Mouse (Mus musculus) intestine, embryonic 16.5 days (tissue): ENCODE results near the gene Ppfia4. TPM values are rescaled to one million over a fixed set of nuclear protein-coding genes. Genes with fewer than 3 reads are reported as not detected.
A peak's percentile ranks its signal among the peaks of the same experiment; 100 is the strongest.

Experiments
- ATAC-seq: fragments of 200-750 bp; cut with Nextera tagmentation; 2 replicates; pipeline ENCODE4 v1.8.0; 2017; ENCODE audit warnings: moderate TSS enrichment, moderate library complexity
- H3K27ac ChIP-seq: fragments of 300-500 bp; sonication (generic); 2 replicates; pipeline ENCODE4 v1.5.1; 2014; ENCODE audit warnings: mild to moderate bottlenecking, low read length
- H3K27me3 ChIP-seq: fragments of 300-500 bp; sonication (generic); replicated peaks from 2 replicates; pipeline ENCODE4 v1.6.1; 2014; ENCODE audit warnings: low read length, control low read depth, mixed read lengths; ENCODE audit not compliant: control insufficient read depth, insufficient read depth
- H3K36me3 ChIP-seq: fragments of 300-500 bp; sonication (generic); 2 replicates; pipeline ENCODE4 v1.6.1; 2014; ENCODE audit warnings: low read length, control low read depth; ENCODE audit not compliant: control insufficient read depth, insufficient read depth
- H3K4me1 ChIP-seq: fragments of 300-500 bp; sonication (generic); 2 replicates; pipeline ENCODE4 v1.6.1; 2014; ENCODE audit warnings: low read length, control low read depth, mixed read lengths; ENCODE audit not compliant: control insufficient read depth, insufficient read depth
- H3K4me2 ChIP-seq: fragments of 300-500 bp; sonication (generic); 2 replicates; pipeline ENCODE4 v1.6.1; 2014; ENCODE audit warnings: low read depth, low read length, control low read depth
- H3K4me3 ChIP-seq: fragments of 300-500 bp; sonication (generic); 2 replicates; pipeline ENCODE4 v1.5.1; 2014; ENCODE audit warnings: mild to moderate bottlenecking, low read length
- H3K9ac ChIP-seq: fragments of 300-500 bp; sonication (generic); 2 replicates; pipeline ENCODE4 v1.6.1; 2014; ENCODE audit warnings: low read depth, low read length
- H3K9me3 ChIP-seq: fragments of 300-500 bp; sonication (generic); 2 replicates; pipeline ENCODE4 v1.6.1; 2016; ENCODE audit warnings: low read length, control low read depth; ENCODE audit not compliant: control insufficient read depth
- WGBS: fragments of 180-500 bp; shearing (Covaris S2); extraction: QIAGEN DNeasy Blood & Tissue Kit; methylation state at CpG from one replicate; pipeline ENCODE4 v1.1.7; 2014; 5-methylcytosine and 5-hydroxymethylcytosine counted together
- polyA plus RNA-seq: library from polyadenylated mRNA; unstranded; fragments of >200 nt; fragmentation: Nextera tagmentation; extraction: Ambion mirVana; gene quantifications from 2 replicates; pipeline ENCODE4 v1.2.1, GENCODE M21; 2015

The Ppfia4 gene
- polyA plus RNA-seq, 1 experiment from 2014 or later: 4.7 TPM

DNA sequence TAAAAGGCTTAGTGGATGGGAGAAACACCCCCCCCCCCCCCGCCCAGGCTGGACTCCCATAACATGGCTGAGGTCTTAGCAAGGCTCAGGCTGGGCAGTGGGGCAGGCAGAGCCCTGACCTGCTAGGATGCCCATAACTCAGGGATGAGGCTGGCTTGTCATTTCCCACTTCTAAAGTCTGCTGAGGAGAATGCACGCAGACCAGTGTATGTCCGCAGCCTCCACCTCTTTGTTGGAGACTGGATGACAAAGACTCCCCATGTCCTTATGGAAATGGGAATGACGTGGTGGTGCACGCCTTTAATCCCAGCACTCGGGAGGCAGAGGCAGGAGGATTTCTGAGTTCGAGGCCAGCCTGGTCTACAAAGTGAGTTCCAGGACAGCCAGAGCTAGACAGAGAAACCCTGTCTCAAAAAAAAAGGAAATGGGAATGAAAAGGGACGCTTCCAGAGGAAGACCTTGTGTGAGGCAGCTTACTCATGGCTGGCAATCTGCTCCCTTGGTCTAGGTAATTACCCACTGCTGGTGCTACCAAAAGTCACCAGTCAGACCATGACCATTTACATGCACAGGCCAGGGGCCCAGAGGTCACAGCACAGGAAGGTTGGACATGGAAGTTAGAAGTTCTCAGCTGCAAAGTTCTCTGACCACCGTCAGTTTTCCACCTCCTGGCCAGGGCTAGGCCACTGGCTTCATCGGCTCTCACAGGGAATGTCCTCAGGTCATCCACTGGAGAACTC is 813 bp upstream of the Ppfia4 start:
- Histone ChIP-seq H3K4me1 (peaks cover 4% of the 10 kb centered on the region; the same call in 1 of the 2 replicates), H3K4me3 (no peak overlapping the region), H3K9me3 (no peaks in the 10 kb centered on the region), H3K27me3 (no peaks in the 10 kb centered on the region), H3K27ac (no peak overlapping the region), H3K36me3 (no peaks in the 10 kb centered on the region), H3K9ac (no peak overlapping the region), H3K4me2 (no peak overlapping the region)
- no peak for ATAC-seq
- WGBS: 83% methylated on average over 10 of the region's 10 CpGs

DNA sequence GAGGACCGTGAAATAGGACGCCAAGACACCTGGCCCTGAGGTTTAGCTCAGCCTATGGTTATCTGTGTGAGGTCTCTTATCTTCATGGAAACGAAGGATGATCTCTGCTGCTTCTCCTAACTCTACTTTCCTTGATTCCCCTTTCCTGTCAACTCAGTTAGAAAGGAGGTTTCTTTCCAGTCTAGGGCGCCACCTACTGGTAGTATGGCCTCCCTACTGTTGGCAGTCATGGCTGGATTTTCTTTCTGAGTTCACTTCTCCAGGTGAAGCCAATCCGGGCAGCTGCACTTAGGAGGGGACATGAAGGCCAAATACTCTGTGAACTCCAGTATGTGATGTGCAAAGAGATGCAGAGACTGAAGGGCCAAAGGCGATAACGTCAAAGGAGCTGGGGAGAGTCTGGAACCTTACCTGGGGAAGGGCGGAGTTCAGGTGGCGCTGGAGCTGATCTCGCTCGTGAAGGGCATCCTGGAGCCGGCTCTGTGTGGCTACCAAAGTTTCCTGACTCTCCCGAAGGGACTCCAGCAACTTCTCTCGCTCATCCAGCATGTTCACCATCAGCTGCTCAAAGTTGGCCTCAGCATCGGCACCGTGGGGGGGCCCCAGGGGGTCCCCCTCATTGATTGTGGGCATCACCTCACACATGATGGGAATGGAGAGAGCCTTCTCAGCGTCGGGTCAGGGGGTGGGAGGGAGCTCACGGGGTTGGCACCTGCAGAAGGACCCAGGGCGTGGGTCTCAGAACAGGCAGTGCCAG is 671 bp downstream of the Ppfia4 start:
- H3K9ac ChIP-seq: 0 out of 2 replicates have a peak overlapping the region, but pooled peaks have one; percentile 23
- H3K4me1 ChIP-seq: peaks cover 4% of the 10 kb centered on the region; the same call in 1 of the 2 replicates
- no peaks in the 10 kb centered on the region for H3K9me3 ChIP-seq
- no peaks in the 10 kb centered on the region for H3K36me3 ChIP-seq
- 0 out of 2 replicates have a peak, but pooled peaks have one; percentile 21 for ATAC-seq
- no peak overlapping the region for H3K4me3 ChIP-seq
- H3K4me2 ChIP-seq: no peak overlapping the region
- no peak overlapping the region for H3K27ac ChIP-seq
- 57% methylated on average over 20 of the region's 20 CpGs for WGBS
- H3K27me3 ChIP-seq: no peaks in the 10 kb centered on the region

GRCm38 (mm10) chr1:134326841-134327346 is 5.8 kb downstream of the Ppfia4 start:
- ATAC-seq: no peak
- H3K27me3 ChIP-seq: no peaks in the 10 kb centered on the region
- no peak overlapping the region for H3K4me2 ChIP-seq
- WGBS: 89% methylated on average over 12 of the region's 12 CpGs
- no peak overlapping the region for H3K9ac ChIP-seq
- H3K9me3 ChIP-seq: no peaks in the 10 kb centered on the region
- no peak overlapping the region for H3K27ac ChIP-seq
- no peaks in the 10 kb centered on the region for H3K36me3 ChIP-seq
- H3K4me3 ChIP-seq: no peak overlapping the region
- H3K4me1 ChIP-seq: no peaks in the 10 kb centered on the region

GRCm38 (mm10) chr1:134322591-134322990 is 10.1 kb downstream of the Ppfia4 start:
- Histone ChIP-seq H3K27ac (no peak overlapping the region), H3K4me1 (no peaks in the 10 kb centered on the region), H3K4me3 (no peak overlapping the region), H3K27me3 (no peaks in the 10 kb centered on the region), H3K4me2 (no peak overlapping the region), H3K36me3 (no peaks in the 10 kb centered on the region), H3K9ac (no peak overlapping the region), H3K9me3 (no peaks in the 10 kb centered on the region)
- WGBS: 86% methylated on average over 6 of the region's 6 CpGs
- ATAC-seq: no peak

DNA sequence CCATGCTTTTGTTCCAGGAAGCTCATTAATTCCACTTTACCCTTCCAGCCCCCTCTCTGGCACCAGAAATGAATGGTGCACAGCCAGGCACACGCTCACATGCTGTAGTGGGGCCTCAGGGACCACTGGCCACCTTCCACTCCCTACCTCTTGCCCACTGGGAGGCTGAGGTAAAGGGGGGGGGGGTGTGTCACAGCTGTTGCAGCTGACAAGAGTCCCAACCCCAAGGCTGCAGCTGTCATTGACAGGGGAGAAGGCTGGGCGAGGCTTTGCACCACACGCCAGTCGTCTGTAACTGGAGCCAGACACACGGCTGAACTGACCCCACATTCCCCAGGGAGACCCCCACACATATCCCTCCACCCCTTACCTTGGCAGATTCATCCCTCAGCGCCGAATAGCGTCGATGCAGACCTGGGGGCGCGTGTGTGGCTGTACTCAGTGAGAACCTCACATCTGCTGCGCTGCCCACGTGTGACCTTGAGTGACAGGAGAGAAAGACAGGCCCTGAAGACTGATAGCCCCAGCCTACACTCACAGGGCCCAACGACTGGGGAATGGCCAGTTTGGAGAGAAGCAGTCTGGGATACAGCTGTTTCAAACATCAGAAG is 11.9 kb downstream of the Ppfia4 start:
- no peak overlapping the region for H3K4me3 ChIP-seq
- no peak overlapping the region for H3K27ac ChIP-seq
- no peak for ATAC-seq
- no peaks in the 10 kb centered on the region for H3K36me3 ChIP-seq
- no peak overlapping the region for H3K4me2 ChIP-seq
- no peak overlapping the region for H3K9ac ChIP-seq
- H3K4me1 ChIP-seq: no peaks in the 10 kb centered on the region
- H3K27me3 ChIP-seq: no peaks in the 10 kb centered on the region
- no peaks in the 10 kb centered on the region for H3K9me3 ChIP-seq
- 54% methylated on average over 14 of the region's 14 CpGs for WGBS

DNA sequence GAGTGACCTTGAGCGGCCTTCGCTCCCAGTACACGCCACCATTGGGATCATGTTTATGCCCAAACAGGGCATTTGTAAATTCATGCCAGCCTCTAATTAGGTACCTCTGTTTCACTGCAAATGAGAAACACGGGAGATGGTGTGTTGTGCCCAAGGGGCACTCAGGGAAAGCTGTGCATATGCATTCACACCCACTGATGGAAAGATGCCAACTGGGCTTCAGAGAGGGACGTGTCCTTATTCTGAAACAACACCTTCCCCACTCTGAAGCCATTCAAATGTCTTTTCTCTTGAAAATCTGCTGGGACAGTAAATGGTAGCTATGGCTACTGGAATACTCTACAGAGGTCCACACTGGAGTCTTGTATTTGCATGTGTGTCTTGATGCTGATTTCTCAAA is 14.5 kb downstream of the Ppfia4 start:
- no peak for ATAC-seq
- Histone ChIP-seq H3K27me3 (no peaks in the 10 kb centered on the region), H3K27ac (no peak overlapping the region), H3K4me3 (no peak overlapping the region), H3K9me3 (no peaks in the 10 kb centered on the region), H3K9ac (no peak overlapping the region), H3K4me2 (no peak overlapping the region), H3K36me3 (no peaks in the 10 kb centered on the region), H3K4me1 (no peaks in the 10 kb centered on the region)
- 86% methylated on average over 5 of the region's 5 CpGs for WGBS

- Histone ChIP-seq H3K4me1 (no peaks in the 10 kb centered on the region), H3K9ac (no peak overlapping the region), H3K27me3 (no peaks in the 10 kb centered on the region), H3K36me3 (no peaks in the 10 kb centered on the region), H3K4me2 (no peak overlapping the region), H3K27ac (no peak overlapping the region), H3K9me3 (no peaks in the 10 kb centered on the region), H3K4me3 (no peak overlapping the region)
- 84% methylated on average over 9 of the region's 9 CpGs for WGBS
- ATAC-seq: no peak
These were observed 16.4 kb downstream of the Ppfia4 start for GRCm38 (mm10) chr1:134316361-134316760.

DNA sequence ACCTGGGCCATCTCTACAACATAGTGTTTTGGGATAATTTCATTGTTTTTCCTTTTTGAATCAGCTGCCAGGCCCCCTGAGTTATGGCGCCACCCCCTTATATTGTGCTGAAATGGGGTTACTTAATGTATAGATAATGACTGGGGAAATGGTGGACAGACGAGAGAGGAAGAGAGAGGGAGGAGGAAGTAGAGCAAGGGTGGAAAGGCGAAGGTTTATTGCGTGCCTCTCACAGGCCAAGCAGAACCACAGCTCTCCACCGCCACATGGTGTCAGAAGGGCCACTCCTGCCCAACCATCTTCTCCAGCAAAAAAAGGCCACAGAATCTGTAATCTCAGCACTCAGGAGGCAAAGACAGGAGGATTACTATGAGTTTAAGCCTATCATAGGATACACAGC is 17.5 kb downstream of the Ppfia4 start:
- Histone ChIP-seq H3K4me3 (no peak overlapping the region), H3K4me2 (no peak overlapping the region), H3K4me1 (no peaks in the 10 kb centered on the region), H3K27me3 (no peaks in the 10 kb centered on the region), H3K27ac (no peak overlapping the region), H3K9me3 (no peaks in the 10 kb centered on the region), H3K9ac (no peak overlapping the region), H3K36me3 (no peaks in the 10 kb centered on the region)
- no peak for ATAC-seq
- 84% methylated on average over 5 of the region's 5 CpGs for WGBS

DNA sequence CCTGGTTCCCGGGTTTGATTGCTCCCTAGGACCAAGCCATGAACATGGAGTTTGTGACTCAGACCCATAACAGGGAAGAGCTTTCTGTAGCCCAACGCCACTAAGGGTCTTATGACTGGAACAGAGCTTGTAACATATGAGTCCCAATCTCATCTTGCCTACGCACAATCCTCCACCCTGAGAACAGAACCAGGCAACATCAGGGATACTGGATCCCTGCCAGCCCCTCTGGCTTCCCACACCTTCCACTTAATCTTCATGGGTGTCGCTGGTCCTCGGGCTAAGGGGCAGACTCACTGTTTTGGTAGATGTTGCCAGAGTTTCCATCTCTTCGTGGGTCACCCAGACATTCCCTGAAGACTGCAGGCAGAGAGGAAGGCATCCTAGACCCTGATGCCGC is 21.0 kb downstream of the Ppfia4 start:
- Histone ChIP-seq H3K4me3 (no peak overlapping the region), H3K27ac (no peak overlapping the region), H3K27me3 (no peaks in the 10 kb centered on the region), H3K4me1 (no peaks in the 10 kb centered on the region), H3K9ac (no peak overlapping the region), H3K9me3 (no peaks in the 10 kb centered on the region), H3K36me3 (no peaks in the 10 kb centered on the region), H3K4me2 (no peak overlapping the region)
- no peak for ATAC-seq
- 92% methylated on average over 7 of the region's 7 CpGs for WGBS
